In genomic region chr1:157507814-157508213, GRCm38 (mm10) we compare ENCODE assay signal across 10 mouse cellular contexts. TPM values are rescaled to one million over a fixed set of nuclear protein-coding genes. Genes with fewer than 3 reads are reported as not detected.
A peak's percentile ranks its signal among the peaks of the same experiment; 100 is the strongest.
DNase-seq lines count a peak whose midpoint lies in the region; ATAC-seq and TF ChIP-seq lines count a peak whose summit lies in the region.
"Had no signal": no experiment of that assay in that cellular context is flagged by ENCODE, and none has a peak within 500 bp of the region (broad histone marks: within the 10 kb centered on the region; RNA-seq: fewer than 3 reads in every experiment).

No protein-coding gene starts in this region.

- no peak overlapping the region for H3K27ac ChIP-seq in embryonic fibroblast, embryonic 13.5 days (ENCODE audit: insufficient read depth, low read length)
- no peak overlapping the region for H3K27ac ChIP-seq in limb, embryonic 14.5 days (replicated peaks; ENCODE audit: low read depth, low read length)
- H3K27ac ChIP-seq in midbrain, embryonic 11.5 days (ENCODE audit: low read depth, low read length) = no peak overlapping the region
- no peak overlapping the region for H3K27ac ChIP-seq in liver, embryonic 11.5 days (ENCODE audit: low read depth, low read length)

- 0 out of 2 replicates have a peak, but pooled peaks have one; percentile 14 for TF ChIP-seq POLR2A in embryonic fibroblast, embryonic 13.5 days (IDR thresholded peaks at IDR 0.05; ENCODE audit: low read depth, low read length)
- TF ChIP-seq POLR2A in limb, embryonic 14.5 days (IDR thresholded peaks at IDR 0.05; ENCODE audit: borderline replicate concordance, extremely low read depth, insufficient read depth, insufficient read length) = no peak

- no peak for TF ChIP-seq CTCF in embryonic fibroblast, embryonic 13.5 days (IDR thresholded peaks at IDR 0.05; ENCODE audit: borderline replicate concordance, insufficient read depth, low read length)

- DNase-seq in kidney, postnatal 14 days = peak; percentile 6
- DNase-seq in kidney, adult 8-10 months = no peak
- DNase-seq in adipocyte (ENCODE audit: low spot score) = peak; percentile 86
- peak; percentile 8 for DNase-seq in limb, embryonic 14.5 days (ENCODE audit: low spot score)
- no peak for DNase-seq in midbrain, embryonic 11.5 days (ENCODE audit: low spot score, missing footprints)
- no peak for DNase-seq in liver, embryonic 11.5 days (ENCODE audit: low spot score)
- no peak for DNase-seq in layer of hippocampus, adult 9-10 months (ENCODE audit: low spot score)
- DNase-seq: thymus, postnatal 25 days had no signal

- no peaks in the 10 kb centered on the region for H3K9me3 ChIP-seq in limb, embryonic 14.5 days (ENCODE audit: control insufficient read depth, low read length)
- no peaks in the 10 kb centered on the region for H3K9me3 ChIP-seq in midbrain, embryonic 11.5 days (ENCODE audit: control insufficient read depth, low read length)
- H3K9me3 ChIP-seq in liver, embryonic 11.5 days (ENCODE audit: control insufficient read depth, low read length) = no peaks in the 10 kb centered on the region

- 26% methylated on average over 5 of the region's 5 CpGs for WGBS in limb, embryonic 14.5 days
- WGBS in midbrain, embryonic 11.5 days = 58% methylated on average over 5 of the region's 5 CpGs
- WGBS in liver, embryonic 11.5 days = 56% methylated on average over 5 of the region's 5 CpGs

- no peaks in the 10 kb centered on the region for H3K27me3 ChIP-seq in limb, embryonic 14.5 days (ENCODE audit: control insufficient read depth, insufficient read depth, low read length)
- no peaks in the 10 kb centered on the region for H3K27me3 ChIP-seq in midbrain, embryonic 11.5 days (ENCODE audit: control insufficient read depth, insufficient read depth, low read length)
- no peaks in the 10 kb centered on the region for H3K27me3 ChIP-seq in liver, embryonic 11.5 days (replicated peaks; ENCODE audit: control insufficient read depth, insufficient read depth, low read length)

- H3K4me1 ChIP-seq in embryonic fibroblast, embryonic 13.5 days (ENCODE audit: control insufficient read depth, insufficient read depth, low read length) = peaks cover 2% of the 10 kb centered on the region; the same call in 1 of the 2 replicates
- H3K4me1 ChIP-seq in limb, embryonic 14.5 days (ENCODE audit: control insufficient read depth, insufficient read depth, low read length) = peaks cover 9% of the 10 kb centered on the region; the same call in 1 of the 2 replicates
- H3K4me1 ChIP-seq in midbrain, embryonic 11.5 days (ENCODE audit: control insufficient read depth, insufficient read depth, low read length) = no peaks in the 10 kb centered on the region; the same call in 1 of the 2 replicates
- H3K4me1 ChIP-seq in liver, embryonic 11.5 days (replicated peaks; ENCODE audit: control insufficient read depth, insufficient read depth, low read length) = no peaks in the 10 kb centered on the region; the same call in 1 of the 2 replicates

- no peak overlapping the region for H3K9ac ChIP-seq in limb, embryonic 14.5 days (ENCODE audit: low read depth, low read length, severe bottlenecking)
- H3K9ac ChIP-seq in midbrain, embryonic 11.5 days (ENCODE audit: low read length) = no peak overlapping the region
- H3K9ac ChIP-seq in liver, embryonic 11.5 days (ENCODE audit: low read depth, low read length) = no peak overlapping the region

- ATAC-seq in limb, embryonic 14.5 days (ENCODE audit: low FRiP score, low read depth) = 0 out of 2 replicates have a peak, but pooled peaks have one; percentile 31
- no peak for ATAC-seq in midbrain, embryonic 11.5 days (ENCODE audit: low FRiP score)
- ATAC-seq in liver, embryonic 11.5 days (replicated peaks; ENCODE audit: low FRiP score) = no peak

- H3K36me3 ChIP-seq in limb, embryonic 14.5 days (ENCODE audit: control insufficient read depth, insufficient read depth, low read length) = no peaks in the 10 kb centered on the region
- no peaks in the 10 kb centered on the region for H3K36me3 ChIP-seq in midbrain, embryonic 11.5 days (ENCODE audit: control insufficient read depth, insufficient read depth, low read length)
- H3K36me3 ChIP-seq in liver, embryonic 11.5 days (ENCODE audit: control insufficient read depth, insufficient read depth, low read length) = no peaks in the 10 kb centered on the region

- H3K4me2 ChIP-seq in limb, embryonic 14.5 days (replicated peaks; ENCODE audit: low read depth, low read length, severe bottlenecking) = peak overlapping the region; percentile 13; the same call in 1 of the 2 replicates
- H3K4me2 ChIP-seq in midbrain, embryonic 11.5 days = no peak overlapping the region
- no peak overlapping the region for H3K4me2 ChIP-seq in liver, embryonic 11.5 days

- no peak overlapping the region for H3K4me3 ChIP-seq in embryonic fibroblast, embryonic 13.5 days (ENCODE audit: insufficient read depth, low read length)
- H3K4me3 ChIP-seq in limb, embryonic 14.5 days (replicated peaks; ENCODE audit: low read length) = no peak overlapping the region
- no peak overlapping the region for H3K4me3 ChIP-seq in midbrain, embryonic 11.5 days (ENCODE audit: low read depth, low read length)
- no peak overlapping the region for H3K4me3 ChIP-seq in liver, embryonic 11.5 days (ENCODE audit: low read depth, low read length)
- H3K4me3 ChIP-seq: erythroblast, embryonic 14.5 days had no signal

RNA-seq across cellular contexts. Expression of gene Sec16b, which starts 1.3 kb away (rescaled TPM):
- 9.8 and 13.9 TPM in 2 replicates for polyA plus RNA-seq in embryonic fibroblast, embryonic 13.5 days (2011; ENCODE audit: insufficient read length, low read depth, missing spikeins)
- polyA plus RNA-seq in limb, embryonic 14.5 days (2012; rRNA removed) = 5.9 and 6.4 TPM in 2 replicates
- 4.2 and 6.1 TPM in 2 replicates for polyA plus RNA-seq in limb, embryonic 14.5 days (2014; fragmentation: Nextera tagmentation; extraction: Ambion mirVana)
- 0.55 and 0.80 TPM in 2 replicates for polyA plus RNA-seq in midbrain, embryonic 11.5 days (2014; fragmentation: Nextera tagmentation; extraction: Ambion mirVana)
- polyA plus RNA-seq in liver, embryonic 11.5 days (2014; fragmentation: Nextera tagmentation; extraction: Ambion mirVana) = 4.6 and 5.8 TPM in 2 replicates
- polyA plus RNA-seq: erythroblast, embryonic 14.5 days had no signal

RNA-seq across cellular contexts. Expression of gene Cryzl2, which starts 49.4 kb away (rescaled TPM):
- 7.6 and 9.8 TPM in 2 replicates for polyA plus RNA-seq in embryonic fibroblast, embryonic 13.5 days (2011; ENCODE audit: insufficient read length, low read depth, missing spikeins)
- polyA plus RNA-seq in limb, embryonic 14.5 days (2012; rRNA removed) = 11.8 and 12.9 TPM in 2 replicates
- polyA plus RNA-seq in limb, embryonic 14.5 days (2014; fragmentation: Nextera tagmentation; extraction: Ambion mirVana) = 8.7 and 11.2 TPM in 2 replicates
- 7.4 and 8.3 TPM in 2 replicates for polyA plus RNA-seq in midbrain, embryonic 11.5 days (2014; fragmentation: Nextera tagmentation; extraction: Ambion mirVana)
- 9.7 and 10.9 TPM in 2 replicates for polyA plus RNA-seq in liver, embryonic 11.5 days (2014; fragmentation: Nextera tagmentation; extraction: Ambion mirVana)

Comparison
In these comparisons a context has a peak if more than half of its experiments do, and no peak if none do; other contexts are left out.
1. DNase-seq: peak in kidney, postnatal 14 days (single experiment), adipocyte (single experiment) and limb, embryonic 14.5 days (single experiment); none in kidney, adult 8-10 months (0 of 2), midbrain, embryonic 11.5 days (single experiment), liver, embryonic 11.5 days (single experiment) and layer of hippocampus, adult 9-10 months (single experiment).